Mouse (Mus musculus) mouse trophoblast stem cell (cell line): Measurements from ENCODE around the gene Higd1b.

ENCODE experiments used
- in situ Hi-C, 2 experiments: fragments of 300-500 bp; cut with MseI, MboI; formaldehyde crosslinking; loops; 2 replicates in 1 of 2; 3 replicates in 1 of 2; pipeline ENCODE4 v1.15.1; 2025

Higd1b gene

GRCm38 (mm10) chr11:102835549-102835948 is at the start of gene Higd1b:
TSS of gene Higd1b (plus strand) at chr11:102835849.
- in situ Hi-C loops, result no loop called here

GRCm38 (mm10) chr11:102787688-102788177 is 47.9 kb upstream of the Higd1b start:
- in situ Hi-C loops, result no loop called here

- in situ Hi-C loops, result no loop called here
Observed at GRCm38 (mm10) chr11:102791682-102792445, 43.8 kb upstream of the Higd1b start.

DNA sequence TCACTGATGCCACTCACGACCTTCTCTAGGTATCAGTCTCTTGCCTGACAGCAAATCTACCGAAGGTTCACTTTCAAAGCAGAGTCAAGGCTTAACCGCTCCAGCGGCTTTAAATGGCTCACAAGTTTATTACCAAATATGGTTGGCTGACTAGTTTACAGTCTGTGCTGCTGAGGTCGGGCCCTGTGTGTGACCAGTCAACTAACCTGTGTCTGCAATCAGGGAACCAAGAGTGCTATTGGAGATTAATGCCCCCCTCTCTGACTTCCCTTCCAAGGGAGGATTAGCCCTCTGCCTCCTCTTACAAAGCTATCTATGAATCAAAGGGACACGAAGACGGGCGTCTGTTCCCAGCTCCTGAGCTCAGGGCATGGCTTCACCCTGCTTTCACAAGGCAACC is 41.5 kb upstream of the Higd1b start:
- in situ Hi-C loops, result no loop called here

DNA sequence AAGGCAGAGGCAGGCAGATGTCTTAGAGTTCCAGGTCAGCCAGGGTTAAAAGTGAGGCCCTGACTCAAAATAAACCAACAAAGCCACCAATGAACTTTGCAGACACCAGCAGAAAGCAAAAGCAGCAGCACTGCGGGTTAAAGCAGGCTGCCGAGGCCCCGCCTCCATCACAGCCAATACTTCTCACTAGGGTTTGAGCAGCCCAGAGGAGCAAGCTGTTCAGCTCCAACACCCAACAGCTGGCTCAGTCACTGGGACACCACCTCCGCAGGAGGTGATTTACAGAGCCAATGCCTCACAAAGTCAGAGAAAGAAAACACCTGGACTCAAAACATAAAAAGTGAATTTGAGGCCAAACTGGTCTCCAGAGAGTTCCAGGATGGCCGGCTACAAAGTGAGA is 32.2 kb upstream of the Higd1b start:
- in situ Hi-C loops, result no loop called here

DNA sequence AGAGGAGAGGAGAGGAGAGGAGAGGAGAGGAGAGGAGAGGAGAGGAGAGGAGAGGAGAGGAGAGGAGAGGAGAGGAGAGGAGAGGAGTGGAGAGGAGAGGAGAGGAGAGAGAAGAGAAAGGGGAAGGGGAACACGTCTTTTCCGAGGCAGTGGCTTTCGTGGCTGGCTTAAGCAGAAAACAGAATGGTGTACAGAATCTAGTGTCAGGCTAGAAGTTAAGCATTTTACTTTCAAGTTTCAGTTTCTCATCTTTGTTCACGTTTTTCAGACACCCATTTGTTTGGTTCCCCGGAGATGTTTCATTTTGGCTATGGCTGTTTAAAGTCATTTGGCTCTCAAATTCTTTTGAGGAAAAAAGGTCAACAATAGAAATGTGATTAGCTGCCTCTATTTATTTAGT is 27.4 kb upstream of the Higd1b start:
- in situ Hi-C loops, result no loop called here

GRCm38 (mm10) chr11:102810721-102811485 is 24.7 kb upstream of the Higd1b start:
- in situ Hi-C loops, result no loop called here

GRCm38 (mm10) chr11:102814881-102815280 is 20.8 kb upstream of the Higd1b start:
- in situ Hi-C loops, result no loop called here

DNA sequence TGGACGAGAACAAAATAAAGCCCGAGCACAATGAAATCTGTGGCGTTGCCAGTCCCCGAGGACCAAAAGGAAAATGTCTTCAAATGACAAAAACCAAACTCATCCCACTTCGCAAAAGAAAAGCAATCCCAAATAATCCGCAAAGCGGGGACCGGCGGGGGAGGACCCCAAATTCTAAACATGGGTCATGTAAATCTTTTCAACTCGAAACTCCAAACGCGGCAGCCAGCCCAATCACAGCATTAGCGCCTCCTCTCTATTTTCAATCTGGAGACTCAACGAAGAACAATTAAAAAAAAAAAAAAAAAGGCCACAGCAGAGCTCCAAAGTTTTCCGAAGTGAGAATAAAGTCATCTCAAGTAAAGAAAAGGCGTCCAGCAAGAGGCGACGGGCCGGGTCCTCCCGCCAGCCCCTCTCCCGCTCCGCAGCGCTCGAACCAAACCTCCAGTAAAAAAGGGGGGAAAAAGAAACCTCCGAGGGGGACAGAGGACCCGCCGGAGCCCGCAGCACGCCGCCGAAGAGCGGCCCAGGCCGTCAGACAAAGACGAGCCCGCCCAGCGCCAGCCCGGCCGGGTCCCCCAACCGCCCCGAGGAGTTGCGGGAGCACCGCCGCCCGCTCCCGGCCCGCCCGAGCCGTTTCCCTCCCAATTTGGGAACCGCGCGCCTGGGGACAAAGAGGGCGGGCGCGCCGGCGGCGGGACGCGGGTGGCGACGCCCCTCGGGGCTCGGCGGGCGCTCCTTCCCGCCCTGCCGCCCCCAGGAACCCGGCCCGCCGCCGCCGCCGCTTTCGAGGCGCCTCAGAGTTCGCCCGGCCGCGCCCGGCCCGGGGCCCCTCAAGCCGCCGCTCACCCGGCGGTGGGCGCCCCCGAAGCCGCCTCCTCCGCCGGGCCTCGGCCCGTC is 17.3 kb upstream of the Higd1b start:
- in situ Hi-C loops, result no loop called here

DNA sequence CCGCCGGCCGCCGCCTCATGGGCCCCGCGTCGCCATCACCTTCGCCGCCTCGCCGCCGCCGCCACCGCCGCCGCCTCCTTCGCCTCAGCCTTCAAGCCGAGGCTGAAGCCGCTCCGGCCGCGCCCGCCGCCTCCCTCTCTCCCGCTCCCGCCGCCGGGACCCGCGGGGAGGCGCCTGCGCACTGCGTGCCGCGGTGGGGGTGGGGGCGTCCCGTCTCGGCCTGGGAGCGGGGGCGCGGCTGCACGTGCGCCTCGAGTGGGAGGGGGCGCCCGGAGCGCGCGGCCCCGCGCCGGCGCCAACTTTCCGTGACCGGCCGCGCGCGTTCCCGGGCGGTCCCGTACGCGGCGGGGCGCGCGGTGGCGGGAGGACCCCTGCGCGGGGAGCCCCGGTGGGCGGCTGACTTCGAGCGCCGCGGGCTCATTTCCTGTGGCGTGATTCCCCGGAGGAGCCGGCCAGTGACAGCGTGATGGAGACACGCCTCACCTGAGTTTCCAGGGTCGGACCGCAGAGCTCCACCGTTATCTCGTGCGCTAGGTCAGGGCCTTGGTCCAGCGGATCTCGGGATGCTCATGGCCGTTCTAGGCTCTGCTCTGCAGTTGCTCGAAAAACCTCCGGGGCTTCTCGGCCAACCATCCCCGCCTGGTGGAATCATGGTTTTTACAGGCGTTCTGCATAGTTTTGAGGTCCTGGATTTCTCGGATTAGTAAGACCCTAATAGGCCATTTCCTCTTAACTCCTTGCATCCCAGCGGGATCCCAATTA is 16.4 kb upstream of the Higd1b start, which contains the start of gene Gjc1:
Gene Gjc1 (minus strand): TSS at position 680 of the 762 bp plus-strand sequence.
- in situ Hi-C loops, result no loop called here

DNA sequence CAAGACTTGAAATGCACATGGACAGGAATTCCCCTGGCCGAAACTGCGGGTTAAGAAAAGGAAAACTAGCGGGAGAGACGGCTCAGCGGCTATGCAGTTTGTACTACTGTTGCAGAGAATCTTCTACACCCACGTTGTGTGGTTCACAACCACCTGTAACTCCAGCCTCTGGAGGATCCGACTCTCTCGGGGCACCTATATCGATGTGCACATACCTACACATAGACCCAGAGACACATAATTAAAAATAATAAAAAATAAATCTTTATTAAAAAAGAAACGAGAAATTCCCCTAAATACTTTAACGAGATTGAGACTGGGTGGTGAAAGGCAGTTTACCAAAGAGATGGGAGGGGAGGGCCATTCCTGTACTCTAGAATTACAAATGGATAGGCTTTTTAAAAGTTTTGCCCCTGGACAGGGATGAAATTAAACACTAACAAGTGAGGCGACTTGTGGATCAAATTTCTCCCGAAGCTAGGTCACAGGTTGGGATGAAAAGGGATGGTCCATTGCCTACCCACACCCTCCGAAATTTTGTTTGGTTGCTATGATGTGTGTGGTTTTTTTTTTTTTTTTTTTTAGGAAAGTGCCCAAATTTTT is 15.8 kb upstream of the Higd1b start:
- in situ Hi-C loops, result no loop called here

DNA sequence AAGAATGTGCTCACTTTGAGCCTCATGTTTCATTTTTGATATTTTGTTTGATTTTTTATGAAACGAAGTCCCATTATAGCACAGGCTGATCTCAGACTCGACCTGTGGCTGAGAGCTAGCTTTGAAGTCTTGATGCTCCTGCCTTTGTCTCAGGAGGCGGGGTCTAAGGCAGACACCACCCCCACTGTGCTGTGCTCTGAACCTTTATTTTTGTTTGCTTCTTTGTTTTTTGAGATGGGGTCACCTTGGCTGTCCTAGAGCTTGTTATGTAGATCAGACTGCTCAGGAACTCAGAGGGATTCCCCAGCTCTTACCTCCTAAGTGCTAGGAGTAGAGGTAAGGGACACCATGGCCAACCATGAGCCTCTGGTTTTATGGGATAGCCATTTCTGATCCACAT is 15.2 kb upstream of the Higd1b start:
- in situ Hi-C loops, result no loop called here

DNA sequence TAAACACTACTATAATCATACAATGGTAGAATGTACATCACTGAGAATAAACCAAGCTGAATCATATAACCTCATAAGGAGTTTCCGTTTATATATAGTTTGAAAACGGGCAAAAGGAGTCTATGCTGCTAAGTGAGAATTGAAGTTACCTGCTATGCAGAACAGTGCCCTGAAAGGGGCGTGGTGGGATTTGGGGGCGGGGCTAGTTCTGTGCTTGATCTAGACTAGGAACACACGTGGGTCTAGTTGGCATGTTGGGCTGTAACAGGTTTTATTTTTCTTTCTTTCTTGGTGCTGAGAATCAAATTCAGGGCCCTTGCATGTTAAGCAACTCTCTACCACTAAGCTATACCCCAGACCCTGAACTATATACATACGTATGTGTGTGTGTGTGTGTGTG is 14.4 kb upstream of the Higd1b start:
- in situ Hi-C loops, result no loop called here

- in situ Hi-C loops, result no loop called here
Observed at GRCm38 (mm10) chr11:102826476-102826875, 9.2 kb upstream of the Higd1b start.

GRCm38 (mm10) chr11:102827097-102827496 is 8.6 kb upstream of the Higd1b start:
- in situ Hi-C loops, result no loop called here

DNA sequence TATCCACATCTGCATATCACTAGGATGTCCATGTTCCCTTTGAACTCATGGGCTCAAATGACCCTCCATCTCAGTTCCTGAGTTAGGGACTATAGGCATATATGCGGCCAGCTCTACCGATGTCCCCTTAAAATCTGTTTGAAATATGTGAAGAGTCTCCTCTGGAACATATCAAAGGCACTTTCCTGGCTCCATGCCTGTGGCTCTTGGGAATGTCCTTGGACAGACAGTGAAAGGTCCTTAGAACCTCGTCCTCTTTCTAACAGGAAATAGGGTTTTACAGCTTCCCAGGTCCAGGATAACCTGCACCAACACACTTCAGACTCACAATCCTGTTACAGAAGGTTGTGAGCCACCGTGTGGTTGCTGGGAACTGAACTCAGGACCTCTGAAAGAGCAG is 5.4 kb upstream of the Higd1b start:
- in situ Hi-C loops, result no loop called here

DNA sequence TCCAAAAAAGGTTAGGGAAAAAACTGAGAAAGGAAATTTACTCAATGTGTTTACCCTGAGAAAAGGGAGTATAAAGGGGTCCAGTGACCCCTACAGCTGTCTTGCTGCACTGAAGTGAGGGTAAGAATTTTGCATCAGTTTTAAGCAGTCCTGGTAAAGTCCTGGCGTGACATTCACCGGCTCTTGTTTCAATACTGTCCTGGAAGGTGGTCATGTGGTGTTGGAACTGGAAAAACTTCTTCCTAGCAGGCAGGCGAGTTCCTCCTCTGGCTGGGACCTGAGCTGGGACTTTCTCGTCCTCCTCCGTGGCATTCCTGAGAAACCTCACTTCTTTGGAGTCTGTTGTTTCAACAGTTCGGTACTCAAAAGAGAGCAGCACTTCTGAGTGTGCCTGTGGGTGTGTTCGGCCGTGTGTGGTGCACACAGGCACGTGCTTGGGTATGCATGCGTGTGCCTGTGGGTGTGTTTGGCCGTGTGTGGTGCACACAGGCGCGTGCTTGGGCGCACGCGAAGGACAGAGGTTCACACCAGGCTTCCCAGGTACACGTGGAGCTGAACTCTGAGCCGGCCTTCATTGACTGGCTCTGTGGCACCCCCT is 2.9 kb upstream of the Higd1b start:
- in situ Hi-C loops, result no loop called here

DNA sequence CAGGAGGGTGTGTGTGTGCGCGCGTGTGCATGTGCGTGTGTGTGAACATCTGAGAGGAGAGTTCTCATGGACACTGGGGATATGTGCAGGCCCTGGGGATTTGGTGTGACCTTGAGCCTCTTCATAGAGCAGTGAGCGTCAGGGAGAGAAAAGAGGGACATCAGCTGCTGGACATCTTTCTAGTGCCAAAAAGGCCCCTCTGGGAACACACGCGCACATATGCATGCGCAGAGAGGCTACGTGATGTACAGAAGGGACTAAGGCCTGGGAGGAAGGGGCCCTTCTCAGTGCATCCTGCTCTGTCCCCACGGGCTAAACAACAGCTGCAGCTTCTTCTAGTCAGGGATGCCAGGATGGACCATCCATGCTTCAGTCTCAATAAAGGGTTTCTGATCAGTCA is 1.4 kb upstream of the Higd1b start:
- in situ Hi-C loops, result no loop called here

DNA sequence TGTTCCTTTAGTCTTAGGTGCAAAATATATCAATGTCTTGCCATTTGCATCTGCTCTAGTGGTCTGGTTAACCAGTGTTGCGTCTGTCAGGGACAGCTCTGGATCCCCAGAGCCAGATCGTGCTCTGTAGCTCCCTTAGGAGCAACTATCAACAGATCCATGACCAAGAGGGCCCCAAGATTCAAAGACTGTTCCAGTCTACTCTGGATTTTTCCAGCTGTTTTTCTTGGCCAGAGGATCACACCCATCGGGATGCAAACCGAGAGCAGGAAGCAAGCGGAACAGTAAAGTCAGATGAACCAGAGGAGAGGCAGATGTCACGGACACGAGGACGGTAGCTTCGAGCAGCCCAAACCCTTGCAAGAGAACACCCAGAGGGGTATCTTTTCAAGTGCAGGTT is 497 bp downstream of the Higd1b start:
- in situ Hi-C loops, result no loop called here

GRCm38 (mm10) chr11:102837385-102837784 is 1.7 kb downstream of the Higd1b start:
- in situ Hi-C loops, result no loop called here
